ENCODE assay signal across 8 mouse cellular contexts in genomic region chr6:136010290-136011037, GRCm38 (mm10).
DNase-seq lines count a peak whose midpoint lies in the region; ATAC-seq lines count a peak whose summit lies in the region.

No protein-coding gene starts in this region.

- WGBS in neural tube, embryonic 11.5 days = 47% methylated on average over 7 of the region's 7 CpGs
- 44% methylated on average over 7 of the region's 7 CpGs for WGBS in intestine, embryonic 16.5 days

- no peak overlapping the region for H3K4me3 ChIP-seq in neural tube, embryonic 11.5 days (ENCODE audit: low read depth, low read length)
- H3K4me3 ChIP-seq in intestine, embryonic 16.5 days (ENCODE audit: low read length) = no peak overlapping the region

- DNase-seq in gastrocnemius, postnatal 10 days = peak; percentile 28
- DNase-seq in gastrocnemius, postnatal 25 days = no peak
- DNase-seq in neural tube, embryonic 11.5 days (ENCODE audit: low spot score) = no peak
- DNase-seq in neural tube, embryonic 10.5 days (ENCODE audit: extremely low spot score, low spot score) = no peak
- DNase-seq in ovary, postnatal 36 days (ENCODE audit: low spot score) = peak; percentile 26
- DNase-seq in yolk sac, embryonic 10.5 days (ENCODE audit: low spot score) = no peak
- DNase-seq in thymus, postnatal 25 days = no peak

- no peaks in the 10 kb centered on the region for H3K27me3 ChIP-seq in neural tube, embryonic 11.5 days (ENCODE audit: control insufficient read depth, insufficient read depth, low read length)
- no peaks in the 10 kb centered on the region for H3K27me3 ChIP-seq in intestine, embryonic 16.5 days (replicated peaks; ENCODE audit: control insufficient read depth, insufficient read depth, low read length)

- H3K4me1 ChIP-seq in neural tube, embryonic 11.5 days (ENCODE audit: control insufficient read depth, insufficient read depth, low read length) = no peaks in the 10 kb centered on the region
- H3K4me1 ChIP-seq in intestine, embryonic 16.5 days (ENCODE audit: control insufficient read depth, insufficient read depth, low read length) = 0 out of 2 replicates have a peak, but pooled peaks cover 4% of the 10 kb centered on the region

- H3K9me3 ChIP-seq in neural tube, embryonic 11.5 days (ENCODE audit: control insufficient read depth, low read length) = no peaks in the 10 kb centered on the region
- H3K9me3 ChIP-seq in intestine, embryonic 16.5 days (ENCODE audit: control insufficient read depth, low read length) = no peaks in the 10 kb centered on the region

- no peaks in the 10 kb centered on the region for H3K36me3 ChIP-seq in neural tube, embryonic 11.5 days (ENCODE audit: control insufficient read depth, insufficient read depth, low read length)
- H3K36me3 ChIP-seq in intestine, embryonic 16.5 days (ENCODE audit: control insufficient read depth, insufficient read depth, low read length) = no peaks in the 10 kb centered on the region

- no peak overlapping the region for H3K9ac ChIP-seq in neural tube, embryonic 11.5 days (ENCODE audit: low read length)
- no peak overlapping the region for H3K9ac ChIP-seq in intestine, embryonic 16.5 days (ENCODE audit: low read depth, low read length)

- H3K27ac ChIP-seq in neural tube, embryonic 11.5 days (ENCODE audit: low read depth, low read length) = no peak overlapping the region
- no peak overlapping the region; the same call in 1 of the 2 replicates for H3K27ac ChIP-seq in intestine, embryonic 16.5 days (ENCODE audit: low read length)

- no peak overlapping the region for H3K4me2 ChIP-seq in neural tube, embryonic 11.5 days (ENCODE audit: low read depth)
- H3K4me2 ChIP-seq in intestine, embryonic 16.5 days (ENCODE audit: low read depth, low read length) = no peak overlapping the region

- ATAC-seq in neural tube, embryonic 11.5 days (ENCODE audit: insufficient read depth, low FRiP score, low TSS enrichment) = peak; percentile 53; the same call in 1 of the 2 replicates
- peak; percentile 33; the same call in 1 of the 2 replicates for ATAC-seq in intestine, embryonic 16.5 days

Comparison
In these comparisons a context has a peak if more than half of its experiments do, and no peak if none do; other contexts are left out.
1. DNase-seq: peak in gastrocnemius, postnatal 10 days (single experiment) and ovary, postnatal 36 days (single experiment); none in gastrocnemius, postnatal 25 days (single experiment), neural tube, embryonic 11.5 days (single experiment), neural tube, embryonic 10.5 days (single experiment), yolk sac, embryonic 10.5 days (single experiment) and thymus, postnatal 25 days (single experiment).